Mouse (Mus musculus) kidney, postnatal 0 days (tissue): ENCODE data around the gene Wdr60. TPM values are rescaled to one million over a fixed set of nuclear protein-coding genes. Genes with fewer than 3 reads are reported as not detected.
"Not testable (repeated sequence)": the region's sequence is repeated elsewhere in the genome, so short reads cannot be mapped to it uniquely, and the experiment has no call there.

ENCODE experiments used
- ATAC-seq: fragments of 200-750 bp; cut with Nextera tagmentation; replicated peaks from 2 replicates; pipeline ENCODE4 v1.8.0; 2017; ENCODE audit warnings: low read depth, moderate number of reproducible peaks, moderate TSS enrichment, moderate library complexity; ENCODE audit not compliant: low FRiP score
- DNase-seq: peaks from one replicate; pipeline ENCODE4 v3.0.0-alpha.2; 2016; ENCODE audit warnings: low spot score
- H3K27ac ChIP-seq: fragments of 300-500 bp; sonication (generic); 2 replicates; pipeline ENCODE4 v1.5.1; 2014; ENCODE audit warnings: mild to moderate bottlenecking
- H3K27me3 ChIP-seq: fragments of 300-500 bp; sonication (generic); 2 replicates; pipeline ENCODE4 v1.6.1; 2014; ENCODE audit warnings: low read length, mixed read lengths; ENCODE audit not compliant: insufficient read depth
- H3K36me3 ChIP-seq: fragments of 300-500 bp; sonication (generic); 2 replicates; pipeline ENCODE4 v1.6.1; 2014; ENCODE audit warnings: low read length, mixed read lengths; ENCODE audit not compliant: insufficient read depth
- H3K4me1 ChIP-seq: fragments of 300-500 bp; sonication (generic); replicated peaks from 2 replicates; pipeline ENCODE4 v1.6.1; 2014; ENCODE audit warnings: antibody characterized with exemption, low read length, mixed read lengths; ENCODE audit not compliant: insufficient read depth
- H3K4me2 ChIP-seq: fragments of 300-500 bp; sonication (generic); 2 replicates; pipeline ENCODE4 v1.6.1; 2014; ENCODE audit warnings: mild to moderate bottlenecking, low read length, moderate library complexity, mixed read lengths
- H3K4me3 ChIP-seq: fragments of 300-500 bp; sonication (generic); replicated peaks from 2 replicates; pipeline ENCODE4 v1.5.1; 2014; ENCODE audit warnings: low read depth, low read length
- H3K9ac ChIP-seq: fragments of 300-500 bp; sonication (generic); 2 replicates; pipeline ENCODE4 v1.6.1; 2014; ENCODE audit warnings: low read depth, low read length
- H3K9me3 ChIP-seq: fragments of 300-500 bp; sonication (generic); replicated peaks from 2 replicates; pipeline ENCODE4 v1.6.1; 2016; ENCODE audit warnings: low read length, inconsistent platforms, mixed read lengths
- CTCF ChIP-seq: IDR thresholded peaks from 2 replicates; pipeline ENCODE4 v1.5.1; 2016; ENCODE audit warnings: antibody characterized with exemption, low read depth, mild to moderate bottlenecking, moderate library complexity
- WGBS: fragments of 180-500 bp; shearing (Covaris S2); extraction: QIAGEN DNeasy Blood & Tissue Kit; methylation state at CpG from one replicate; pipeline ENCODE4 v1.1.7; 2014; 5-methylcytosine and 5-hydroxymethylcytosine counted together
- polyA plus RNA-seq: library from polyadenylated mRNA; unstranded; fragments of >200 nt; fragmentation: Nextera tagmentation; extraction: Ambion mirVana; gene quantifications from 2 replicates; pipeline ENCODE4 v1.2.1, GENCODE M21; 2015

Wdr60 gene
- polyA plus RNA-seq, 1 experiment from 2014 or later, result 16.6 TPM

- H3K27me3 ChIP-seq, result no peaks in the 10 kb centered on the region
- ATAC-seq (no peak), DNase-seq (no peak)
- H3K9ac ChIP-seq, result peak overlapping the region; percentile 94
- H3K4me2 ChIP-seq, result peak overlapping the region; percentile 49
- H3K36me3 ChIP-seq, result no peaks in the 10 kb centered on the region
- TF ChIP-seq CTCF, result no peak
- no peaks in the 10 kb centered on the region for H3K9me3 ChIP-seq
- peak overlapping the region; percentile 90 for H3K27ac ChIP-seq
- 3% methylated on average over 7 of the region's 7 CpGs for WGBS
- H3K4me1 ChIP-seq, result 0 out of 2 replicates have a peak, but pooled peaks cover 3% of the 10 kb centered on the region
- peak overlapping the region; percentile 95 for H3K4me3 ChIP-seq
Observed at GRCm38 (mm10) chr12:116280149-116280652, 17.4 kb upstream of the Wdr60 start.

- no peak for ATAC-seq
- no peak overlapping the region for H3K9ac ChIP-seq
- 88% methylated on average over 2 of the region's 2 CpGs for WGBS
Observed at GRCm38 (mm10) chr12:116279181-116279580, 16.4 kb upstream of the Wdr60 start.

GRCm38 (mm10) chr12:116278541-116278940 is 15.7 kb upstream of the Wdr60 start:
- Histone ChIP-seq H3K27ac (no peak overlapping the region), H3K9me3 (no peaks in the 10 kb centered on the region), H3K36me3 (no peaks in the 10 kb centered on the region), H3K4me1 (no peaks in the 10 kb centered on the region), H3K27me3 (no peaks in the 10 kb centered on the region), H3K4me2 (no peak overlapping the region), H3K9ac (no peak overlapping the region), H3K4me3 (no peak overlapping the region)
- no peak for DNase-seq
- ATAC-seq, result no peak
- 88% methylated on average over 1 of the region's 1 CpGs for WGBS
- TF ChIP-seq CTCF, result no peak

More at GRCm38 (mm10) chr12:116279181-116279580, 16.4 kb upstream of the Wdr60 start:
- DNase-seq, result no peak
- H3K4me3 ChIP-seq, result no peak overlapping the region
- no peaks in the 10 kb centered on the region for H3K9me3 ChIP-seq
- no peaks in the 10 kb centered on the region for H3K4me1 ChIP-seq
- no peaks in the 10 kb centered on the region for H3K36me3 ChIP-seq
- no peak overlapping the region for H3K27ac ChIP-seq
- H3K27me3 ChIP-seq, result no peaks in the 10 kb centered on the region
- H3K4me2 ChIP-seq, result no peak overlapping the region
- TF ChIP-seq CTCF, result no peak

- Histone ChIP-seq H3K27ac (no peak overlapping the region), H3K27me3 (no peaks in the 10 kb centered on the region), H3K4me2 (no peak overlapping the region), H3K9me3 (no peaks in the 10 kb centered on the region), H3K4me1 (no peaks in the 10 kb centered on the region), H3K9ac (no peak overlapping the region), H3K36me3 (no peaks in the 10 kb centered on the region), H3K4me3 (no peak overlapping the region)
- TF ChIP-seq CTCF, result no peak
- ATAC-seq (no peak), DNase-seq (no peak)
- WGBS, result 47% methylated on average over 2 of the region's 2 CpGs
Observed at GRCm38 (mm10) chr12:116276961-116277360, 14.1 kb upstream of the Wdr60 start.

- Histone ChIP-seq H3K4me2 (no peak overlapping the region), H3K27me3 (no peaks in the 10 kb centered on the region), H3K4me1 (no peaks in the 10 kb centered on the region), H3K9ac (no peak overlapping the region), H3K27ac (no peak overlapping the region), H3K4me3 (no peak overlapping the region), H3K9me3 (no peaks in the 10 kb centered on the region), H3K36me3 (no peaks in the 10 kb centered on the region)
- 91% methylated on average over 4 of the region's 4 CpGs for WGBS
- ATAC-seq (no peak), DNase-seq (no peak)
- no peak for TF ChIP-seq CTCF
Observed at GRCm38 (mm10) chr12:116275631-116276030, 12.8 kb upstream of the Wdr60 start.

- not testable (repeated sequence) for DNase-seq, H3K27ac ChIP-seq, H3K4me1 ChIP-seq, H3K9ac ChIP-seq, ATAC-seq, H3K9me3 ChIP-seq, H3K4me3 ChIP-seq, H3K27me3 ChIP-seq, H3K4me2 ChIP-seq, H3K36me3 ChIP-seq
- 81% methylated on average over 2 of the region's 2 CpGs for WGBS
Observed at GRCm38 (mm10) chr12:116275086-116275485, 12.3 kb upstream of the Wdr60 start, which contains the start of gene Gm11027. Gene Gm11027 (plus strand): TSS chr12:116275386.

GRCm38 (mm10) chr12:116273733-116274132 is 10.9 kb upstream of the Wdr60 start:
- Histone ChIP-seq H3K9ac (no peak overlapping the region), H3K27ac (no peak overlapping the region), H3K27me3 (no peaks in the 10 kb centered on the region), H3K4me2 (no peak overlapping the region), H3K4me1 (no peaks in the 10 kb centered on the region), H3K36me3 (no peaks in the 10 kb centered on the region), H3K4me3 (no peak overlapping the region), H3K9me3 (no peaks in the 10 kb centered on the region)
- ATAC-seq (no peak), DNase-seq (no peak)
- TF ChIP-seq CTCF, result no peak
- 65% methylated on average over 1 of the region's 1 CpGs for WGBS
